Mouse (Mus musculus) lung, embryonic 16.5 days (tissue): ENCODE results near the gene Ctsh. TPM values are rescaled to one million over a fixed set of nuclear protein-coding genes. Genes with fewer than 3 reads are reported as not detected.
A peak's percentile ranks its signal among the peaks of the same experiment; 100 is the strongest.
"Not testable (repeated sequence)": the region's sequence is repeated elsewhere in the genome, so short reads cannot be mapped to it uniquely, and the experiment has no call there.

ENCODE experiments used
- ATAC-seq: fragments of 200-750 bp; cut with Nextera tagmentation; 2 replicates; pipeline ENCODE4 v1.8.0; 2017; ENCODE audit warnings: low read depth, mild to moderate bottlenecking, moderate library complexity
- H3K27ac ChIP-seq: fragments of 300-500 bp; sonication (generic); 2 replicates; pipeline ENCODE4 v1.5.1; 2014; ENCODE audit warnings: mild to moderate bottlenecking, control low read depth, low read length
- H3K27me3 ChIP-seq: fragments of 300-500 bp; sonication (generic); 2 replicates; pipeline ENCODE4 v1.6.1; 2014; ENCODE audit warnings: low read depth, low read length, mixed read lengths; ENCODE audit not compliant: control insufficient read depth, insufficient read depth
- H3K36me3 ChIP-seq: fragments of 300-500 bp; sonication (generic); 2 replicates; pipeline ENCODE4 v1.6.1; 2014; ENCODE audit warnings: low read length; ENCODE audit not compliant: control insufficient read depth, insufficient read depth
- H3K4me1 ChIP-seq: fragments of 300-500 bp; sonication (generic); replicated peaks from 2 replicates; pipeline ENCODE4 v1.6.1; 2014; ENCODE audit warnings: low read length, mixed read lengths; ENCODE audit not compliant: control insufficient read depth, insufficient read depth
- H3K4me2 ChIP-seq: fragments of 300-500 bp; sonication (generic); 2 replicates; pipeline ENCODE4 v1.6.1; 2014; ENCODE audit warnings: low read depth, low read length, control low read depth
- H3K4me3 ChIP-seq: fragments of 300-500 bp; sonication (generic); 2 replicates; pipeline ENCODE4 v1.5.1; 2014; ENCODE audit warnings: mild to moderate bottlenecking, low read length, control low read depth
- H3K9ac ChIP-seq: fragments of 300-500 bp; sonication (generic); 2 replicates; pipeline ENCODE4 v1.6.1; 2014; ENCODE audit warnings: low read length, control low read depth
- H3K9me3 ChIP-seq: fragments of 300-500 bp; sonication (generic); 2 replicates; pipeline ENCODE4 v1.6.1; 2016; ENCODE audit warnings: low read length; ENCODE audit not compliant: control insufficient read depth
- WGBS: fragments of 180-500 bp; shearing (Covaris S2); extraction: QIAGEN DNeasy Blood & Tissue Kit; methylation state at CpG from one replicate; pipeline ENCODE4 v1.1.7; 2014; 5-methylcytosine and 5-hydroxymethylcytosine counted together
- polyA plus RNA-seq: library from polyadenylated mRNA; unstranded; fragments of >200 nt; fragmentation: Nextera tagmentation; extraction: Ambion mirVana; gene quantifications from 2 replicates; pipeline ENCODE4 v1.2.1, GENCODE M21; 2015

Ctsh gene
- polyA plus RNA-seq, 1 experiment from 2014 or later = 831 TPM

GRCm38 (mm10) chr9:90033922-90034321, 20.0 kb upstream of the Ctsh start:
- Histone ChIP-seq H3K27ac (no peak overlapping the region), H3K4me3 (no peak overlapping the region), H3K27me3 (no peaks in the 10 kb centered on the region), H3K4me2 (no peak overlapping the region), H3K9me3 (no peaks in the 10 kb centered on the region), H3K9ac (no peak overlapping the region), H3K4me1 (peaks cover 3% of the 10 kb centered on the region), H3K36me3 (no peaks in the 10 kb centered on the region)
- no peak for ATAC-seq
- 76% methylated on average over 4 of the region's 4 CpGs for WGBS

GRCm38 (mm10) chr9:90035168-90035567, 18.8 kb upstream of the Ctsh start:
- H3K36me3 ChIP-seq = no peaks in the 10 kb centered on the region
- peak overlapping the region; percentile 92 for H3K27ac ChIP-seq
- H3K4me1 ChIP-seq = peaks cover 3% of the 10 kb centered on the region
- 41% methylated on average over 2 of the region's 2 CpGs for WGBS
- H3K4me3 ChIP-seq = no peak overlapping the region
- H3K9me3 ChIP-seq = no peaks in the 10 kb centered on the region
- H3K4me2 ChIP-seq = no peak overlapping the region
- H3K27me3 ChIP-seq = no peaks in the 10 kb centered on the region
- ATAC-seq = peak; percentile 39
- no peak overlapping the region for H3K9ac ChIP-seq

GRCm38 (mm10) chr9:90035794-90036193, 18.2 kb upstream of the Ctsh start:
- H3K4me2 ChIP-seq = peak overlapping the region; percentile 1; the same call in 1 of the 2 replicates
- peak overlapping the region; percentile 92 for H3K27ac ChIP-seq
- no peaks in the 10 kb centered on the region for H3K9me3 ChIP-seq
- no peak overlapping the region for H3K9ac ChIP-seq
- no peak overlapping the region for H3K4me3 ChIP-seq
- peaks cover 3% of the 10 kb centered on the region for H3K4me1 ChIP-seq
- ATAC-seq = peak; percentile 91
- no peaks in the 10 kb centered on the region for H3K27me3 ChIP-seq
- no peaks in the 10 kb centered on the region for H3K36me3 ChIP-seq
- 61% methylated on average over 3 of the region's 3 CpGs for WGBS

- WGBS = 48% methylated on average over 4 of the region's 4 CpGs
- peak; percentile 91 for ATAC-seq
- Histone ChIP-seq H3K27ac (peak overlapping the region; percentile 92), H3K4me3 (no peak overlapping the region), H3K36me3 (no peaks in the 10 kb centered on the region), H3K27me3 (no peaks in the 10 kb centered on the region), H3K4me2 (peak overlapping the region; percentile 1; the same call in 1 of the 2 replicates), H3K4me1 (peaks cover 3% of the 10 kb centered on the region), H3K9me3 (no peaks in the 10 kb centered on the region), H3K9ac (no peak overlapping the region)
These were observed 17.6 kb upstream of the Ctsh start for GRCm38 (mm10) chr9:90036313-90036712.

- Histone ChIP-seq H3K4me2 (no peak overlapping the region), H3K4me3 (no peak overlapping the region), H3K9ac (no peak overlapping the region), H3K36me3 (no peaks in the 10 kb centered on the region), H3K4me1 (peaks cover 3% of the 10 kb centered on the region), H3K27me3 (no peaks in the 10 kb centered on the region), H3K9me3 (no peaks in the 10 kb centered on the region), H3K27ac (no peak overlapping the region)
- WGBS = 58% methylated on average over 4 of the region's 4 CpGs
- ATAC-seq = no peak
These were observed 15.4 kb upstream of the Ctsh start for GRCm38 (mm10) chr9:90038535-90038934.

- H3K9ac ChIP-seq = no peak overlapping the region
- H3K36me3 ChIP-seq = no peaks in the 10 kb centered on the region
- WGBS = 37% methylated on average over 2 of the region's 2 CpGs
- no peak for ATAC-seq
- H3K4me1 ChIP-seq = peaks cover 3% of the 10 kb centered on the region
- no peak overlapping the region for H3K4me3 ChIP-seq
- H3K27ac ChIP-seq = no peak overlapping the region
- H3K4me2 ChIP-seq = no peak overlapping the region
- H3K9me3 ChIP-seq = no peaks in the 10 kb centered on the region
- no peaks in the 10 kb centered on the region for H3K27me3 ChIP-seq
These were observed 13.0 kb upstream of the Ctsh start for GRCm38 (mm10) chr9:90040916-90041315.

- ATAC-seq = no peak
- no peak overlapping the region for H3K9ac ChIP-seq
- no peak overlapping the region for H3K27ac ChIP-seq
- H3K4me3 ChIP-seq = no peak overlapping the region
- H3K4me1 ChIP-seq = peaks cover 3% of the 10 kb centered on the region
- H3K9me3 ChIP-seq = peaks cover 6% of the 10 kb centered on the region; the same call in 1 of the 2 replicates
- WGBS = 87% methylated on average over 3 of the region's 3 CpGs
- H3K36me3 ChIP-seq = no peaks in the 10 kb centered on the region
- no peaks in the 10 kb centered on the region for H3K27me3 ChIP-seq
- no peak overlapping the region for H3K4me2 ChIP-seq
These were observed 12.4 kb upstream of the Ctsh start for GRCm38 (mm10) chr9:90041556-90041955.

- H3K36me3 ChIP-seq, H3K9me3 ChIP-seq, H3K4me3 ChIP-seq, H3K4me1 ChIP-seq, ATAC-seq, H3K27me3 ChIP-seq, H3K4me2 ChIP-seq, H3K27ac ChIP-seq, H3K9ac ChIP-seq: not testable (repeated sequence)
- 88% methylated on average over 8 of the region's 8 CpGs for WGBS
These were observed 11.0 kb upstream of the Ctsh start for GRCm38 (mm10) chr9:90042906-90043305.

GRCm38 (mm10) chr9:90045191-90045590, 8.8 kb upstream of the Ctsh start:
- Histone ChIP-seq H3K9me3 (peaks cover 6% of the 10 kb centered on the region; the same call in 1 of the 2 replicates), H3K27ac (no peak overlapping the region), H3K4me3 (no peak overlapping the region), H3K36me3 (no peaks in the 10 kb centered on the region), H3K9ac (no peak overlapping the region), H3K27me3 (no peaks in the 10 kb centered on the region), H3K4me1 (no peaks in the 10 kb centered on the region), H3K4me2 (no peak overlapping the region)
- ATAC-seq = no peak
- WGBS = 78% methylated on average over 7 of the region's 7 CpGs
